Mouse (Mus musculus) liver, embryonic 14 days (tissue): ENCODE measurements around the gene Sf3a3. TPM values are rescaled to one million over a fixed set of nuclear protein-coding genes. Genes with fewer than 3 reads are reported as not detected.

Experiments
- polyA plus RNA-seq: library from polyadenylated mRNA; depleted of rRNA; stranded (reverse); fragments of >200 nt; gene quantifications from 2 replicates; pipeline ENCODE4 v1.2.3, GENCODE M21; 2012; rRNA removed

Gene Sf3a3
- polyA plus RNA-seq: 46.1 and 50.2 TPM in 2 replicates

GRCm38 (mm10) chr4:124714545-124715481 is at the start of gene Sf3a3:
TSS of gene Sf3a3 (plus strand) at chr4:124714776.

GRCm38 (mm10) chr4:124693135-124693894 is 21.3 kb upstream of the Sf3a3 start, which contains the start of gene Utp11:
TSS of gene Utp11 (minus strand) at chr4:124693600.

GRCm38 (mm10) chr4:124700248-124700971 is 14.2 kb upstream of the Sf3a3 start, which contains the start of gene Fhl3:
TSS of gene Fhl3 (plus strand) at chr4:124700701.

GRCm38 (mm10) chr4:124741376-124742343 is 27.1 kb downstream of the Sf3a3 start, which contains the start of gene Inpp5b:
TSS of gene Inpp5b (plus strand) at chr4:124741850.

Other genes starting within 250 kb of the Sf3a3 start
- not detected in 2 replicates for gene 3100002H09Rik, start 104.0 kb upstream of the Sf3a3 start, polyA plus RNA-seq
- gene Pou3f1, start 58.0 kb upstream of the Sf3a3 start, polyA plus RNA-seq: 0.01 TPM in 2 replicates
- gene Utp11, start 21.2 kb upstream of the Sf3a3 start, polyA plus RNA-seq: 18.1 and 18.4 TPM in 2 replicates
- gene Fhl3, start 14.1 kb upstream of the Sf3a3 start, polyA plus RNA-seq: 2.5 and 3.4 TPM in 2 replicates
- gene Inpp5b, start 27.1 kb downstream of the Sf3a3 start, polyA plus RNA-seq: 29.7 and 37.7 TPM in 2 replicates
- gene Mtf1, start 87.3 kb downstream of the Sf3a3 start, polyA plus RNA-seq: 8.3 and 9.0 TPM in 2 replicates
- gene Yrdc, start 135.9 kb downstream of the Sf3a3 start, polyA plus RNA-seq: 19.6 and 27.2 TPM in 2 replicates
- gene 1110065P20Rik, start 136.4 kb downstream of the Sf3a3 start, polyA plus RNA-seq: 9.4 and 10.3 TPM in 2 replicates
- 0.01 and 0.03 TPM in 2 replicates for gene Maneal, start 147.4 kb downstream of the Sf3a3 start, polyA plus RNA-seq
- 0.01 TPM in 1 of 2 replicates, not detected in the other for gene Epha10, start 166.1 kb downstream of the Sf3a3 start, polyA plus RNA-seq
- 5.5 and 7.0 TPM in 2 replicates for gene 9930104L06Rik, start 222.3 kb downstream of the Sf3a3 start, polyA plus RNA-seq
- gene Cdca8, start 224.5 kb downstream of the Sf3a3 start, polyA plus RNA-seq: 62.8 and 68.2 TPM in 2 replicates